Mouse (Mus musculus) lung, postnatal 0 days (tissue): ENCODE data around the gene Slain2. TPM values are rescaled to one million over a fixed set of nuclear protein-coding genes. Genes with fewer than 3 reads are reported as not detected.

Experiments
- ATAC-seq: fragments of 200-750 bp; cut with Nextera tagmentation; 2 replicates; pipeline ENCODE4 v1.8.0; 2017; ENCODE audit warnings: moderate library complexity
- DNase-seq: peaks from one replicate; pipeline ENCODE4 v3.0.0-alpha.2; 2016; ENCODE audit warnings: low spot score
- H3K27ac ChIP-seq: fragments of 300-500 bp; sonication (generic); 2 replicates; pipeline ENCODE4 v1.5.1; 2014; ENCODE audit warnings: antibody characterized with exemption, mild to moderate bottlenecking, low read length, mixed read lengths
- H3K27me3 ChIP-seq: fragments of 300-500 bp; sonication (generic); replicated peaks from 2 replicates; pipeline ENCODE4 v1.6.1; 2014; ENCODE audit warnings: low read length, mixed read lengths; ENCODE audit not compliant: insufficient read depth
- H3K36me3 ChIP-seq: fragments of 300-500 bp; sonication (generic); 2 replicates; pipeline ENCODE4 v1.6.1; 2014; ENCODE audit warnings: low read length, mixed read lengths; ENCODE audit not compliant: insufficient read depth
- H3K4me1 ChIP-seq: fragments of 300-500 bp; sonication (generic); 2 replicates; pipeline ENCODE4 v1.6.1; 2014; ENCODE audit warnings: antibody characterized with exemption, low read depth, low read length, mixed read lengths; ENCODE audit not compliant: insufficient read depth
- H3K4me2 ChIP-seq: fragments of 300-500 bp; sonication (generic); replicated peaks from 2 replicates; pipeline ENCODE4 v1.6.1; 2014; ENCODE audit warnings: low read depth, mild to moderate bottlenecking, low read length, moderate library complexity, mixed read lengths
- H3K4me3 ChIP-seq: fragments of 300-500 bp; sonication (generic); 2 replicates; pipeline ENCODE4 v1.5.1; 2014; ENCODE audit warnings: low read depth, low read length
- H3K9ac ChIP-seq: fragments of 300-500 bp; sonication (generic); replicated peaks from 2 replicates; pipeline ENCODE4 v1.6.1; 2014; ENCODE audit warnings: low read depth, mild to moderate bottlenecking
- H3K9me3 ChIP-seq: fragments of 300-500 bp; sonication (generic); 2 replicates; pipeline ENCODE4 v1.6.1; 2016; ENCODE audit warnings: low read length, mixed read lengths
- CTCF ChIP-seq: IDR thresholded peaks from 2 replicates; pipeline ENCODE4 v1.5.1; 2016; ENCODE audit warnings: antibody characterized with exemption, mild to moderate bottlenecking
- EP300 ChIP-seq: IDR thresholded peaks from 2 replicates; pipeline ENCODE4 v1.6.1; 2016; ENCODE audit warnings: antibody characterized with exemption, mild to moderate bottlenecking, control low read depth
- WGBS: fragments of 180-500 bp; shearing (Covaris S2); extraction: QIAGEN DNeasy Blood & Tissue Kit; methylation state at CpG from one replicate; pipeline ENCODE4 v1.1.7; 2014; 5-methylcytosine and 5-hydroxymethylcytosine counted together
- polyA plus RNA-seq: library from polyadenylated mRNA; unstranded; fragments of >200 nt; fragmentation: Nextera tagmentation; extraction: Ambion mirVana; gene quantifications from 2 replicates; pipeline ENCODE4 v1.2.1, GENCODE M21; 2015

The Slain2 gene
- polyA plus RNA-seq, 1 experiment from 2014 or later = 13.4 TPM

DNA sequence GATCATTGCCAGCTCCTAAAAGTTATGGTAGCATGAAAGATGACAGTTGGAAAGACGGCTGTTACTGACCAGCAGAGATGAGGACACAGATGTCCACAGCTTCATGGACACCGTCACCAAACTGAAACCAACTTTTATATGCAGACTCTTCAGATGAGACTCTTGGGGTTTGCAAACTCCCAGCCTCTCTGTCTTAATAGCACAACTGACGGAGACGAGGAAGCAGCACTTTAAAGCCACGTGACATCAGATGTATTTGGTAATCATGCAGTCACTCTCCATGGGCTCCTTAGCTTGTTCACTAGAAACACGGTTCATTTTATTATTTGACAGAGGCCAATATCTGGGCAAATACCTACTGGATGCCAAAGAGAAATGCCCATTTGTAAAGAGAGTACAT lies 61.9 kb downstream of the Slain2 start:
- no peak for TF ChIP-seq CTCF
- TF ChIP-seq EP300 = no peak
- ATAC-seq (no peak), DNase-seq (no peak)
- Histone ChIP-seq H3K4me1 (no peaks in the 10 kb centered on the region), H3K36me3 (peaks cover 34% of the 10 kb centered on the region), H3K4me3 (no peak overlapping the region), H3K27me3 (no peaks in the 10 kb centered on the region), H3K4me2 (no peak overlapping the region), H3K27ac (no peak overlapping the region), H3K9me3 (no peaks in the 10 kb centered on the region), H3K9ac (no peak overlapping the region)
- WGBS = 79% methylated on average over 6 of the region's 6 CpGs

DNA sequence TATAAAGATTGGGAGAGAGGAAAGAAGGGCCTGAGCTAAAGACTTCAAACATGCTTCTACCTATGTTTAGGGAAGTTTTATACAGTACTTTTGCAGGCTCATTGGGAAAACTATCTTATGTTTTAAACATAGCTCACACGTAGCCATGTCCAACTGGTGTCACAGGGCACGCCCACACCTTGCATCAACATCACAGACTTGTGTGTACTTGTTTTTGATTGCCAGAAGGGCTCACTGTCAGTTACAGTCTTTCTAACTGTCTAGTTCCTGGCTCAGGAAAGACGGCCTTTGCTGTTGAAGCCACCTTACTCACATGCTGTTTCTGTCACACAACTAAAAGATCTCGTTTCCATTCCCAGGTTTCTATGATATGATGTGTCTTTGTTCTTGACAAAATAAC lies 62.4 kb downstream of the Slain2 start:
- no peak for TF ChIP-seq EP300
- no peak for TF ChIP-seq CTCF
- H3K9ac ChIP-seq = no peak overlapping the region
- ATAC-seq (no peak), DNase-seq (no peak)
- H3K4me3 ChIP-seq = no peak overlapping the region
- no peaks in the 10 kb centered on the region for H3K4me1 ChIP-seq
- no peak overlapping the region for H3K27ac ChIP-seq
- 87% methylated on average over 4 of the region's 4 CpGs for WGBS
- no peaks in the 10 kb centered on the region for H3K27me3 ChIP-seq
- H3K4me2 ChIP-seq = no peak overlapping the region
- no peaks in the 10 kb centered on the region for H3K9me3 ChIP-seq
- peaks cover 34% of the 10 kb centered on the region for H3K36me3 ChIP-seq

DNA sequence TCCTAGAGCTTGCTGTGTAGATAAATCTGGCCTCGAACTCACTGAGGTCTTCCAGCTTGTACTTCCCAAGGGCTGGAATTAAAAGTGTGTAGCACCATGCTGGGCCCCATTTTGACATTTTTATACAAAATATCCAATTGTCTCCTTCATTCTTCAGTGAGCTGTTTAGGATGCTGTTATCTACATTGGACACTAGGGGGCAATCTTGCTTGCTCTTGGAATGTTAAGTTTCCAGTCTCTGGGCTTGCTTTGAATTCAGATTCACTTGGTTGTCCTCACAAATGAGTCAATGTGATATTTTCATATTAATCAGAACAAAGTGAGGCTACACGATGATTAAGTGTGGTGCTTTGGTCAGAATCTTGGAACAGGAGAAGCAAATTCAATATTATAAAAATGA lies 70.0 kb downstream of the Slain2 start:
- no peak overlapping the region for H3K27ac ChIP-seq
- DNase-seq = peak; percentile 75
- H3K9me3 ChIP-seq = no peaks in the 10 kb centered on the region
- H3K4me2 ChIP-seq = no peak overlapping the region
- H3K9ac ChIP-seq = no peak overlapping the region
- WGBS = 8% methylated on average over 2 of the region's 2 CpGs
- H3K36me3 ChIP-seq = 0 out of 2 replicates have a peak, but pooled peaks cover 5% of the 10 kb centered on the region
- no peaks in the 10 kb centered on the region for H3K27me3 ChIP-seq
- H3K4me1 ChIP-seq = no peaks in the 10 kb centered on the region
- peak; percentile 85 for TF ChIP-seq CTCF
- no peak for TF ChIP-seq EP300
- H3K4me3 ChIP-seq = no peak overlapping the region
- ATAC-seq = no peak

DNA sequence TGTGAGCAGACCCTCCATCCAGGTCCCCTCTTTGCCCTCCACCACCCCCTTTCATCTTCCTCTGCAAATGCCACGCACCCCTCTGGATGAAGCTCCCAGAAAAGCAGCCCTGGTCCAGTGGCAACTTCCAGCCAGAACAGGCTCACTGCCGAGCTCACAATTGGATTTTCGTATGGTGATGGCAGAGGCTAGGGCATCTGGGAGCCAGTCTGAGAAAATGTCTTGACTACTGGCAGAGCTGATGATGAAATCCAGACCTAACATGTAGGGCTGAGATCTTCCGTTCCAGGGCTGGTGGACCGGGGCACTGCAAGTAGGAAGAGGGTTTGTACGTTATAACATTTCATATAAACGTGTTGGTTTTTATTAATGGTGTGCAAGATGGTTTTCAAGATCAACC lies 73.7 kb downstream of the Slain2 start:
- no peak overlapping the region for H3K4me3 ChIP-seq
- DNase-seq (no peak), ATAC-seq (no peak)
- no peaks in the 10 kb centered on the region for H3K9me3 ChIP-seq
- WGBS = 83% methylated on average over 7 of the region's 7 CpGs
- no peaks in the 10 kb centered on the region for H3K36me3 ChIP-seq
- H3K9ac ChIP-seq = no peak overlapping the region
- no peak overlapping the region for H3K4me2 ChIP-seq
- no peaks in the 10 kb centered on the region for H3K4me1 ChIP-seq
- H3K27me3 ChIP-seq = no peaks in the 10 kb centered on the region
- TF ChIP-seq EP300 (no peak), CTCF (no peak)
- no peak overlapping the region for H3K27ac ChIP-seq

DNA sequence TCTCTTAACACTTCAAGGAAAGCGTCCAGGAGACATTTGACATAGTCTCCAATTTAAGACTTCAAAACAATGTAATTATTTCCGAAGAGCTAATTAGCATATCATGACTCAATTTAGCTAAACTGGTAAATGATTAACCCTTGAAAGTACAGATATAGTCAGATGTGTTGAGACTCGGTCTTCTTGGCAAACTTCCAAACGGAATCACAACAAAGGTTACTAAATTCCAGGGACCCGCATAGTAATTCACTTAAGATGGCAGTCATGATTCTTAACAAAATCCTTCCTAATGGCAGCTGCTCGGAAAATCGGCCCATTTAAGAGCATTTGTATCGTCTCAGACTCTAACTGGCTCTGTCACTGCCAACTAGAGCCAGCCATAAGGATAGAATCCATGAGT lies 75.7 kb downstream of the Slain2 start:
- H3K9ac ChIP-seq = no peak overlapping the region
- H3K4me3 ChIP-seq = no peak overlapping the region
- H3K27me3 ChIP-seq = no peaks in the 10 kb centered on the region
- no peak for TF ChIP-seq CTCF
- no peak for TF ChIP-seq EP300
- 65% methylated on average over 8 of the region's 8 CpGs for WGBS
- DNase-seq = no peak
- no peak for ATAC-seq
- no peaks in the 10 kb centered on the region for H3K36me3 ChIP-seq
- no peaks in the 10 kb centered on the region for H3K9me3 ChIP-seq
- H3K4me1 ChIP-seq = no peaks in the 10 kb centered on the region
- H3K4me2 ChIP-seq = no peak overlapping the region
- H3K27ac ChIP-seq = no peak overlapping the region

DNA sequence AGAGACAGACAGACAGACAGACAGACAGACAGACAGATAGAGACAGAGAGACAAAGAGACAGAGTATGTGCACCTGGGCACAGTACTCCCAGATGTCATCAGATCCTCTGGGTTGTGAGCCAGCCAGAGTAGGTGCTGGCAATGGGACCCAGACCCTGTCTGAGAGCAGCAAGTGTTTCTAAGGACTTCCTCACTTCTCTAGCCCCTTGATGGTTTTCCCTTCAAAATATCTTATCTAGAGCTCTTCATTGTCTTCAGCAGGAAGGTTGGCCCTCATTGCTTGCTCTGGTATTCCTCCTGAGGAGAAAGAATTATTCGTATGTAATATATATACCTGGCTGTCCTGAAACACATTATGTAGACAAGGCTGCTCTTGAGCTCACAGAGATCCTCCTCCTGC lies 78.4 kb downstream of the Slain2 start:
- Histone ChIP-seq H3K27ac (no peak overlapping the region), H3K36me3 (no peaks in the 10 kb centered on the region), H3K4me1 (no peaks in the 10 kb centered on the region), H3K9ac (no peak overlapping the region), H3K4me3 (no peak overlapping the region), H3K9me3 (no peaks in the 10 kb centered on the region), H3K27me3 (no peaks in the 10 kb centered on the region), H3K4me2 (no peak overlapping the region)
- ATAC-seq = no peak
- 93% methylated on average over 1 of the region's 1 CpGs for WGBS
- no peak for DNase-seq
- TF ChIP-seq CTCF (no peak), EP300 (no peak)

DNA sequence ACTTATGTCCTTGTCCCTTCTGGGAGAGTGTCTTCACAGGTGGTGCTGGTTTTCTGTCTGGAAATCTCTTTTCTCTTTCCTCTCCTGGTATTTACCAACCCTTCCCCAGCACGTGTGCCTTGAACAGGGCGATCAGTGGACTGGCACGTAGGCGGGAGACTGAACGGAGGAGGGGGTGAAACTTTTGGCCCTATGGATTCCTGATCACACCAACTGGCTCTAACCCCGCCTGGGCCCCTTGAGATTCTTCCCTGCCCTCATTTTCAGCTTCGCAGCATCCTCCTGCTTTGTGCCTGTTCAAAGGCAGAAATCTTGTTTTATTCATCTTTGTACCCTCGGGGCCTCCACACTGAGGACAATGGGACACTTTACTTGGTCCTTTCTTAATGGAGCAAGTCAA lies 80.3 kb downstream of the Slain2 start:
- Histone ChIP-seq H3K27ac (no peak overlapping the region), H3K27me3 (no peaks in the 10 kb centered on the region), H3K36me3 (no peaks in the 10 kb centered on the region), H3K4me1 (no peaks in the 10 kb centered on the region), H3K4me3 (no peak overlapping the region), H3K9me3 (no peaks in the 10 kb centered on the region), H3K9ac (no peak overlapping the region), H3K4me2 (no peak overlapping the region)
- TF ChIP-seq EP300 = no peak
- TF ChIP-seq CTCF = no peak
- DNase-seq = no peak
- WGBS = 66% methylated on average over 8 of the region's 8 CpGs
- no peak for ATAC-seq
